Mouse (Mus musculus) heart, postnatal 0 days (tissue): ENCODE measurements around the gene Eif3i.

ENCODE experiments used
- CTCF ChIP-seq: IDR thresholded peaks from 2 replicates; pipeline ENCODE4 v1.5.1; 2016; ENCODE audit warnings: antibody characterized with exemption, control low read depth, low read depth
- EP300 ChIP-seq: IDR thresholded peaks from 2 replicates; pipeline ENCODE4 v1.6.1; 2016; ENCODE audit warnings: antibody characterized with exemption, low read depth

GRCm38 (mm10) chr4:129582251-129582650 lies 18.2 kb downstream of the Eif3i start:
- TF ChIP-seq CTCF (no peak), EP300 (no peak)
